Mouse (Mus musculus) skeletal muscle tissue, adult 2 months (tissue): ENCODE measurements around the gene E130309D02Rik.
A peak's percentile ranks its signal among the peaks of the same experiment; 100 is the strongest.

Experiments used
- DNase-seq: peaks from one replicate; pipeline ENCODE4 v3.0.0-alpha.2; 2012; ENCODE audit warnings: low read depth, low spot score

The E130309D02Rik gene

GRCm38 (mm10) chr5:143314730-143315513 lies at the start of gene E130309D02Rik:
E130309D02Rik (minus strand) TSS chr5:143315360.
- peak; percentile 60 for DNase-seq

- DNase-seq, result no peak
These were observed 48.8 kb upstream of the E130309D02Rik start for GRCm38 (mm10) chr5:143363678-143364615.

- DNase-seq, result no peak
These were observed 46.3 kb upstream of the E130309D02Rik start for GRCm38 (mm10) chr5:143361428-143361827.

GRCm38 (mm10) chr5:143360000-143360399 lies 44.8 kb upstream of the E130309D02Rik start:
- no peak for DNase-seq

GRCm38 (mm10) chr5:143359263-143359662 lies 44.1 kb upstream of the E130309D02Rik start:
- no peak for DNase-seq

GRCm38 (mm10) chr5:143357564-143357963 lies 42.4 kb upstream of the E130309D02Rik start:
- DNase-seq, result no peak

GRCm38 (mm10) chr5:143356686-143357388 lies 41.7 kb upstream of the E130309D02Rik start, which contains the start of gene Grid2ip:
Grid2ip (plus strand) TSS chr5:143357338.
- no peak for DNase-seq

- DNase-seq, result no peak
These were observed 40.9 kb upstream of the E130309D02Rik start for GRCm38 (mm10) chr5:143356017-143356416.

- no peak for DNase-seq
These were observed 31.2 kb upstream of the E130309D02Rik start for GRCm38 (mm10) chr5:143346367-143346766.

- no peak for DNase-seq
These were observed 24.4 kb upstream of the E130309D02Rik start for GRCm38 (mm10) chr5:143339603-143340002.

GRCm38 (mm10) chr5:143336559-143336958 lies 21.4 kb upstream of the E130309D02Rik start:
- DNase-seq, result no peak

- DNase-seq, result no peak
These were observed 19.9 kb upstream of the E130309D02Rik start for GRCm38 (mm10) chr5:143335089-143335460.

- no peak for DNase-seq
These were observed 19.4 kb upstream of the E130309D02Rik start for GRCm38 (mm10) chr5:143334418-143335088.

GRCm38 (mm10) chr5:143333872-143334271 lies 18.7 kb upstream of the E130309D02Rik start:
- DNase-seq, result peak; percentile 27

GRCm38 (mm10) chr5:143328690-143329495 lies 13.7 kb upstream of the E130309D02Rik start, which contains the start of gene Zdhhc4:
Zdhhc4 (minus strand) TSS chr5:143329256.
- DNase-seq, result peak; percentile 82

- no peak for DNase-seq
These were observed 2.1 kb upstream of the E130309D02Rik start for GRCm38 (mm10) chr5:143317288-143317610.

- no peak for DNase-seq
These were observed 1.6 kb upstream of the E130309D02Rik start for GRCm38 (mm10) chr5:143316605-143317287.

GRCm38 (mm10) chr5:143315514-143315888 lies 341 bp upstream of the E130309D02Rik start:
- no peak for DNase-seq

- DNase-seq, result no peak
These were observed 904 bp downstream of the E130309D02Rik start for GRCm38 (mm10) chr5:143314183-143314729.
